Mouse (Mus musculus): ENCODE measurements at regions not wholly inside any gene's neighbourhood (a gene's known extent, or its start where the extent isn't known, plus 50 kb on each side); places are given as distances from the start of the nearest gene placed in this dataset.

DNA sequence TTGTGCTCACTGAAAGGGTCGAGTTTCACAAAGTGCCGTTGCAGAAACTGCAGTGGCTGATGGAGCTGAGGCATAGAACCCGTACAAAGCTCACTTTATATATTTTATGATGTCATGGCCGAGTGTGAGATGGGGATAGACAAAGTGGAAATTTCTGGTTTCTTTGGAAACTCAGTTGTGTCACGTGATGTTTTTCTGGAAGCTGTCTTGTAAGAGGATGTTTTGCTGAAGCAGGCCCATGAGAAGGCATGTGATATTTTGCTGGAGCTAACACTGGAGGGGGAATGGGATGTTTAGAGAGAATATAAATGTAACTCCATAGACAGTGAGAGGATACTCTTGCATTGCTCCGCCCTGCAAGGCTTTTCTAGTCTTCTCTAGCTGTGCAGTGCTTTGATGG is 311.7 kb downstream of the Tmem132b start:
- no peak for DNase-seq (ENCODE audit: inconsistent age in 2 of 2, low spot score in 1 of 2)

DNA sequence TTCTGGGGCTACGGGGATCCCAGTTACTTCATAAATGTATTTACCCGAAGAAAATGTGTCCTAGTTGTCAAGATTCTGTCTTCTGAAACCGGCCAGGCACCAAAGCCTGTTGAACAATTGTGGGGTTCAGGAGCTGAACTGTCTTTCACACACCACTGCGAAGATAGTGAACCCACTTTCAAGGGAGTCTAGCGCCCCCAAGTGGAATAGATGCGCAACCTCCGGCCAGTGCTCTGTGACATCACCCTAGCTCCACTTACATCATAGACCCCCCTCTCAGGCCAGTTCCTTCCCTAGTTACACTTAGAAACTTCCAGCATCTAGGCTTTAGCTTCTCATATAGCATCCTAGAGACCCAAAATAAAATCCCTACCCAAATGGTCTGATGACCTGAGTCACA is 318.1 kb downstream of the Tmem132b start:
- DNase-seq (ENCODE audit: inconsistent age in 2 of 2, low spot score in 1 of 2) = no peak

DNA sequence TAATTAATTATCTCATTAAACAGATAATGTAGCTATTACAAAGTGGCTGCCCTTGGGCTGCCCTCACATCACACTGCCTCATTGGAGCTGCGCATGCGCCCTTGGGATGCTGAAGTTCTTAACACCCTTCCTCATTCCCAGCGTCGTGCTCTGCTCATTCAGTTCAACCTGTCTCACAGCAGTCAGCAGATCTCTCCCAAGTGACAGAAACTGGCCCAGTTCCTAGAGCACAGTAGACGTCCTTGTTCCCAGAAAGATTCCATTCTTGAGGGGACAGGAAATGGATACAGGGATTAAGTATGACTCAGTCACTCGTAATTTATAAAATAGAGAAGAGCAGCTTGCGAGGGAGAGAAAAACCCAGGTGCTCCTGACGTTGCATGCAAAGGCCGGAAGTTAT is 344.7 kb downstream of the Tmem132b start:
- peak in 1 of 2 experiments; percentile 24 for DNase-seq (ENCODE audit: inconsistent age in 2 of 2, low spot score in 1 of 2)

DNA sequence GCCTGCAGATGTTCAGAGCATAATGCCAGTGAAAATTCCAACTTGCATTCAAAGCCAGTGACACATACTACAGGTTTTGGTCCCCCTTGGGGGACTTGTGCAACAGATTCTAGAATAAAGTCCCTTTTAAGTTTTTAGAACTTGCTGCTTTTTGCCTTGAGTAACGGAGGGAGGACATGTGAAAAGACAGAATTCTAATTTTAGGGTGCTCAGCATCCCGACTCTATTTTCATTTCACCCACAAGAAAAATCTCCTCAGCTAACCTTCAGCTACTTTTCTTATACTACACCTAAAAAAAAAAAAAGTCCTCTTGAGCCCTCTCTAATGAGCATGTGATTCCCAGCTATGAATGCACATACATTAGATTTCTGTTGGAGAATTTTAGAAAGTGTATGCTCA is 357.3 kb downstream of the Tmem132b start:
- no peak for DNase-seq (ENCODE audit: inconsistent age in 2 of 2, low spot score in 1 of 2)

DNA sequence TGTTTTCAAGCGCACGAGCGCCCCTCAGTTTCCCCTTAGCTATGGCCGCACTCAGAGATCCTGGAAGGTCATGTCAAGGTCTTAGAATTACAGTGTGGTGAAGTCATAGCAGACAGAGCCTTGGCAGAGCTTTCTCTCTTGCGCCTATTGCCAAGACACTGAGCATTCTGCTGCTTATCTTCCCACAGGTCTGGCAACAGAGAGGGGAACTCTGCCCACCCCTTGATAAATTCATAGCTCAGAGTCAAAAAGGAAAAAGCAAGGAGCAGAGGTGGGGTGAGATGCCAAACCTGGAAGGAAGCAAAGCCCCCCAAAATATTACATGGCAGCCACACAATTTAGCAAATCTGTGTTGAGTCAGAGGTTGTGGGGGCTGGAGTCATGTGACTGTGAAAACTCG is 362.3 kb downstream of the Tmem132b start:
- DNase-seq (ENCODE audit: inconsistent age in 2 of 2, low spot score in 1 of 2) = no peak

DNA sequence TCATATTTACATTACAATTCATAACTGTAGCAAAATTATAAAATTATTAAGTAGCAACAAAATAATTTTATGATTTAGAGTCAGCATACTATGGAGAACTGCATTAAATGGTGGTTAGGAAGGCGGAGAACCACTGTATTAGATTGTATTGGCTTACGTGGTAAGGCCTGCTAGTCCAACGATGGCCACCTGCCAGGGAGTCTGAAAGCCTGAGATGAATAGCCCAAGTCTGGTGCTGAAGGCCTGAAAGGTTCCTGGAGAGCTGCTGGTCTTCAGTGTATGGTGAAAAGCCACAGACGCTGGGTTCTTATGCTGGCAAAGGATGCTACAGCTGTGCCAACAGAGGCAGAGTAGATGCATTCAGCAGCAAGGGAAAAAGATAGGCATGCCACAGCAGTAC is 370.5 kb downstream of the Tmem132b start:
- DNase-seq (ENCODE audit: inconsistent age in 2 of 2, low spot score in 1 of 2) = no peak

DNA sequence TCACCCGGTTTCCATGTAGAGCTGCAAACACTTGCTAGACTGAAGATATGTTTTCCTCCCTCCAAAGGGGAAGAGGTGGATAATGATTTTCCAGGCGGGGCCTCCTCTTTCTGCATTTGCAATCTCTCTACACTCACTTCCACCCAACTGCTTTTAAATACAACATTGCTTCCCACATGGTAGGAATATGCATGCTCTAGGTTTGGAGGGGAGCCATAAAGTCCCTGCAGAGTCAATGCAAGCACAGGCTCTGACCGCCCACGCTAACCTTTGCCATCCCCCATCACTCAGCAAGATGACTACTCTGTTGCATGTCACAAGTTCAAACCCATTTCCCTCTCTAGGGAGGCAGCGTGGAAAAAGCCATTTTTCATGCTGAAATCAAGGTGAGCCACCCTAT is 372.9 kb downstream of the Tmem132b start:
- no peak for DNase-seq (ENCODE audit: inconsistent age in 2 of 2, low spot score in 1 of 2)

DNA sequence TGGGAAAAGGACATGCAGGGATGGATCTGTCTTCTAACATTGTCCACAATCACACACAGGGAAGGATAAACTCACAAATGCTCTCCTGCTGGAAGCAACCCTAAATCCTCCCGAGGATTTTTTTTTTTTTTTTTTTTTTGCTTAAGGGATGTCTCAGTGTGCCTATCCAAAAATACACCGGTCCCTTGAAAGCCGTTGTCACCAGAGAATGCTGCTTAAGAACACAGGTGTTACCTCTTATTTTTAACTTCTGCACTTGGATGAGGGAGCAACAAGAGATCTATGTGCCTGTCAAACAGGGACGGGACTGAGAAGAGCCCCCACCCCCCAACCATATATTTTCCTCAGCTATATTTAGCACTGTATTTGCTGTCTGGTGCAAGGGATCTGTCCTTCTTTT is 375.8 kb downstream of the Tmem132b start:
- DNase-seq (ENCODE audit: inconsistent age in 2 of 2, low spot score in 1 of 2) = no peak

DNA sequence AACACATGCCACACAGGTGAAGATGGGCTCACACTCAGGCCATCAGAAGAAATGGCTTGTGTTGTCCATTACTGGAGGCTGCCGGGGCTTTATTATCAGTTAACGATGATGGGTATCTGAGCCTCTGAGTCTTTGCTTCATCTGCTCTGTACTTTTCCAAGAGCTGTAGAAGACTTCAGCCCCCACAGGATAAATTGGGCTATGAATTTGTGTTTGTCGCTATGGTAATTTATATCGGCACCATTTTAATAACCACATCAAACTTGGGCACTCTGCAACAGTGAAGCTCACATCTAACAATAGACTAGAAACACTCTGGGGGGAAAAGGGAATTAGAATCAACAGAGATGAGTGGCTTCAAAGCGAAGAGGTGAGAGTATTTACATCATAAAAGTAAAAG is 376.3 kb downstream of the Tmem132b start:
- no peak for DNase-seq (ENCODE audit: inconsistent age in 2 of 2, low spot score in 1 of 2)

DNA sequence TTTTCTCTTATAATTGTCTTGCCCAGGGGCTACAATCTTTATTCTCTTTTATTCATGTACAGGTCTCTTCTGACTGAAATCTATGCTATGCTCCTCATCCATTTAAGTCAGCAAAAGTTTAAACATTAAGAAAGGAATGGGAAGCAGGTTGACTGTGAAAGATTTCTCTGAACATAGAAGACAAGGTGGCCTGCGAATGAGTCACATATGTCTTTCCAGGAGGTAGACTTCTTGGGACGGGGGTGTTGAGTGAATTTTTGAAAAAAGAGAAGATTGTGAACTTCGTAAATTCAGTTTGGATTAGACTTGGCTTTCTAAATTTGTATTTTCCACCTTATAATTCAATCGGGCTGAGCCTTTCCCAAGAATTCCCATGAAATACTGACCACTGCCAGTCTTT is 384.3 kb downstream of the Tmem132b start:
- DNase-seq (ENCODE audit: inconsistent age in 2 of 2, low spot score in 1 of 2) = no peak

DNA sequence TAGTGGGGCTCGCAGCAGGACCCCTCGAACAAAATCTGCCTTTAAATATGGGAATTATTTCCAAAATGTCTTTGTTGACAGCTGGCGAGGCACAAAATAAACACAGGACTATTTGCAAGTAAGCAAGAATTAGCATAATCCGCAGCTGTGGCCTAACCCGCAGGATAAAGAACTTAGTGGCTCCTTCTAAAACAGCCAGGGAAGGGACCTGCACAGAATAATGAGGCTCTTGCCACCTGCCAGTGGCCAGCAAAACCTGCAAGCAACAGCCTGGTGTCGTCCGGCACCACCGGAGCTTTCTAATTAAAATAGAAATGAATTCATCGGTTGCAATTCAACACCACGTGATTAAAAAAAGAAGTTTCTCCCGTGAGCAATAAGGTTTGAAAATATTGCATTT is 389.4 kb downstream of the Tmem132b start:
- DNase-seq (ENCODE audit: inconsistent age in 2 of 2, low spot score in 1 of 2) = no peak

DNA sequence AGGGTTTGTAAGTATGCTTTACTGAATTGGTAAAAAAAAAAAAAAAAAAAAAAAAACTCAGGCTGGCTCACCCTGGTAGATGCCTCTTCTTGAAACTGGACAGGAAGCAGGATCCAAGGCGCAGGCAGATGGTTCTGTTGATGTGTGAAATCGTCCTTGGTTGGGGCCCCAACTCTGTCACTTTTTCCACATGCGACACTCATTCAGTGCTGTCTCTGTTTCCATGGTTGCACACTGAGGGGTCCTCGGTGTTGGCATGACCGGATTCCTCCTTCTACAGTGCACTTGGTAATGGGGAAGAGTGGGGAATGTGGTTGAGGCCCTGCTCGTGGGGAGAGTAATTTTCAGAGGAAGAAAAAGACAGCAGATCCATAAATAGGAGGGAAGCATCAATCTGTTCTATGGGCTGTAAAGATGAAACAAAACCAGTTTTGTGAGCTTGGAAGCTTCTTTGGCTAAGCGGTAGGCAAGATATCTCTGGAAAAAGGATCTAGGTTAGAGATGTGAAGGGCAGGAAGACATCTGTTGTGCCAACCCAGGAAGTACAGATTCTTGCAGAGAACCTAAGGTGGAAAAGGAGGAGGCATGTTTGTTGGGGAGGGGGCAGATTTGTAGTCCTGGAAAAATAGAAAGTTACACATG is 394.4 kb downstream of the Tmem132b start:
- no peak for DNase-seq (ENCODE audit: inconsistent age in 2 of 2, low spot score in 1 of 2)

DNA sequence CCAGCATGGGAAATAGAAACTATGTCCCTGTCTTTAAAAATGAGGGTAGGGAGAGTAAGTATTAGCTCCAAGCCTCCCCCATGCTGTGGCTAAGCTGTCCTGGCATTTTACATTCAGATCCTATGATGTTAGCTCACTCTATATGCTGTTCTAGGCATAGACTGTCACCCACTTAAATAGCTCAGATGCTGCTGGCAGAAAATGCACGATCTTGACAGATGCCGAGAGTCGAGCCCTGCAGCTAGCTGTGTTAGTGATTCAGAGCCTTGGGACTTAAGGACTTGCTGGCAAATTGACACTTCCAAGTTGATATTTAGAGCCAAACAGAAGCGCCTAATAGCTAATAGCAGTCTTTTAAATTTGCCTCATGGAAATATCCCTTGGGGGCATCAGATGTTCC is 399.9 kb downstream of the Tmem132b start:
- no peak for DNase-seq (ENCODE audit: inconsistent age in 2 of 2, low spot score in 1 of 2)

DNA sequence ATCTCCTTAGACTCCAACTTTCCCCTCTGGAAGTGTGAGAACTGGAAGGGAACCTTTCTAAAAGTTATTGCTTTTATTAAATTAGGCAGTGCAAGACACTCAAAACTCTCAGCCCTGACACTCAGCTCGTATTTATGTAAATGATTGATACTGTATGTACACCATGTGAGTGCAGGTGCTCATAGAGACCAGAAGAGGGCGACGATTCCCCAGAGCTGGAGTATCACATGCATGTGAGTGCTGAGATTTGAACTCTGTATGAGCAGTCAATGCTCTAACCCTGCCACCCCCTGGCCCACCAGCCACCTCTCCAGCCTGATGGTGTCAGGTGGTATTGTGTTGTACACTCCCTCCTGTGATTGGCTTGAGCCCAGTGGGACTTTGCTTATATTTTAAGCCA is 407.8 kb downstream of the Tmem132b start:
- no peak for DNase-seq (ENCODE audit: inconsistent age in 2 of 2, low spot score in 1 of 2)

DNA sequence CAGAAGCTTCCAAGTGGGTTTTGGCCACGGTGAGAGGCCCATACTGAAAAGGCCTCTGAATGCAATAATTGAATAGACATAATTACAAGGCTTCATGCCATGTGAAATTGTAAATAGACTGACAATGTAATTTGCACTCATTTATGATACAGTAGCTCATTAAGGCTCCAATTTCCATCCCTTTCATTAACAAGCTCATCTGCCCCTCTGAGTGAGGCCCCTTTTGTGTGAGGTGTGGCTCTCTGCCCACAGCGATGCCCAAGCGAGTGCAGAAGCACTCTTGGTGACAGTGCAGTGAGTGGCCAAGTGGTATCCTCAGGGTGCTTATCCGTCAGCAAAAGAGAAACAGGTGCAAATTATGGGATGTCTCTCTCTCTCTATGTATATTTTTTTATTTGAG is 415.2 kb downstream of the Tmem132b start:
- no peak for DNase-seq (ENCODE audit: inconsistent age in 2 of 2, low spot score in 1 of 2)

DNA sequence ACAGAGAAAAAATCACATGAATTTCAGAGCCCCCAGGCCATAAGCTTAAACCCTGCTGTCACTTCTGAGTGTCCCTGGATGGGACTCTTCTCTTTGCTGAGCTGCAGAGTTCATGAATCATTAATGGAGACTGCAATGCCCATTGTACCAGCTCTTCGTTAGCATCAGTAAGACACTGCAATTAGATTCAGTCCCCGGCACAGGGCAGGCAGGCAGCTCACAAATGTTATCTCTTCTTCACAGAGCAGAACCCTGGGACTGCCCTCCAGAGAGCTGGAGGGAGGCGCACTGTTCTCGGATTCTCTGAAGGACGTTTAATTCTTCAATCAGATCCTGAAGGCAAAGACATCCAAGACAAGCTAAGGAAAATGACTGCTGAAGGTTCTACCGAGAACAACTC is 420.1 kb downstream of the Tmem132b start:
- DNase-seq (ENCODE audit: inconsistent age in 2 of 2, low spot score in 1 of 2) = no peak

DNA sequence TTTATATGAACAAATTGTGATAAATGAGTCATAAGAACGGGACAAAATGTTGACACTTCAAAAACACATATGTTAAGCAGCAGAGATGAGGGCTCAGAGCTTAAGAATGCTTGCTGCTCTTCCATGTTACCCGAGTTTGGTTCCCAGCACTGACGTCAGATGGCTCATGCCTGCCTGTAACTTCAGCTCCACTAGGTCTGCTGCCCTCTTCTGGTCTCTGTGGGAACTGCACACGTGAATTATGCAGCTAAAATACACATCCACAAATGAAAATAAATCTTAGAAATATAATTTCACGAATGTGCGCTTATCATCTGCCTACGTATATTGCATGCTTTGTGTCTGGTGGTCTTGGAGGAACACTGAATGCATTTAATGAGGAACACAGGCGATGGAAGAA is 432.5 kb downstream of the Tmem132b start:
- DNase-seq (ENCODE audit: inconsistent age in 2 of 2, low spot score in 1 of 2) = peak in 1 of 2 experiments; percentile 39

DNA sequence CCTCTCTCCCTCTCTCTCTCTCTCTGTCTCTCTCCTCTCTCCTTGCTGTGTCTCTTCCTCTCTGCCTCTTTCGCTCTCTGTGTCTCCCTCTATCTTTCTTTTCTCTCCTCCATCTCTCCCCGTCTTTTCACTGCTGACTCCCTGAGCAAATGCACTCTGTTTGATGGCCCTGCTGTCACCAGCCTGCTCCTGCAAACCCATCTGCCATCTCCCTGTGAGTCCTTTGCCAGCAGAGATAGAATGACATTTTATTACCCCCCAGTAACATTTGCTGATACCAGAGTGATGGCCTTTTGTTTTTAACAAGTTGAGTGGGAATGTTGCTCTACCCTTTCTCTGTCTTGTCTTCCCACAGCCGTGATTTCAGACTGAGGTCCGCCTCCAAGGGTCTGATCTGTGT is 436.6 kb downstream of the Tmem132b start:
- DNase-seq (ENCODE audit: inconsistent age in 2 of 2, low spot score in 1 of 2) = no peak

DNA sequence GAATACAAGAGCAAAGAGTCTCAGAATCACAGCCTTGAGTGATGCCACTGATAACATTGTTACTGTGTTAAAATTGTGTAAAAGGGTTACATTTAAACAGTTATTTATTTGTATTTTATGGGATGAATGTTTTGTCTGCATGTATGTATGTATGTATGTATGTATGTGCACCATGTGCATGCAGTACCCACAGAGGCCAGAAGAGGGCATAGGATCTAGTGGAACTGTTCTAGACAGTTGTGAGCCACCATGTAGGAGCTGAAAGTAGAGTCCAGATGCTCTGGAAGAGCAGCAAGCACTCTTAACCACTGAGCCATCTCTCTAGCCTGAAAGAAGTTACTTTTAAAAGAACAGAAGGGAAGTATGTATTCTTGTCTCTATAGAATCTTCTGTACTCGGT is 442.5 kb downstream of the Tmem132b start:
- DNase-seq (ENCODE audit: inconsistent age in 2 of 2, low spot score in 1 of 2) = no peak

DNA sequence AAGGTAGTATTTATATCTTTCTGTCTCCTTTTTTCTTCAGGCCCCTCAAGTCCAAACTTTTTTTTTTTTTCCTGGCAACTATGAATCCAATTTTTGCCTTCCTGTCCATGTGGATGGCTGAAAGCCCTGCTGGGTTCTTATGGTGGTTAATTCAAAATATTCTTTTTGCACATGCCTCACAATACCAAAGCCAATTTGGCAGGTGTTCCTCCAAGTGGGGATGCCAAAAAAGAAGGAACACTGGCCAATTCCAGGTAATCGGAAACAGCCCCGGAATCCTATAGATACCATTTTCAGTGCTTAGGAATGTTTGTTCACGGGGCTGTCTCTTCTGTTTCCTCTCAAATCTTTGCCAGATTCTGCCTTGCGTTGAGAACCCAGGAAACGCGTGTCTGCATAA is 448.2 kb downstream of the Tmem132b start:
- DNase-seq (ENCODE audit: inconsistent age in 2 of 2, low spot score in 1 of 2) = no peak

DNA sequence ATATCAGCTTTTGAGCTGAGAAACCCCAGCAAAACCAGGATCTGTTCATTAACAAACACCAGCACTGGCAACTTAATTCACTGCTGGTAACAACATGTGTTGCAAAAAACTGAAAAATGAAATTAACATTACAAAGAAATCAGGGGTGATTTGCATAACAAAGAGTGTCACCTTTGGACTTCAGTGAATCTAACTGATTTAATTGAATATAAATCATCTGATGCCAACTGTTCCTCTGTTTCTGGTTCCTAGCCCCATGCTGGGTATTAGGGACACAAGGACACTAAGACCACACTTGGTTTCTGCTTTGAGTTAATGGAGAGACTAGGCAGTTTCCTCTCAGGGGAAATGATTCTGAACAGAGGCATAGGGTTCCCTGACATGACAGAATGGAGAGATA is 453.8 kb downstream of the Tmem132b start:
- DNase-seq (ENCODE audit: inconsistent age in 2 of 2, low spot score in 1 of 2) = no peak

DNA sequence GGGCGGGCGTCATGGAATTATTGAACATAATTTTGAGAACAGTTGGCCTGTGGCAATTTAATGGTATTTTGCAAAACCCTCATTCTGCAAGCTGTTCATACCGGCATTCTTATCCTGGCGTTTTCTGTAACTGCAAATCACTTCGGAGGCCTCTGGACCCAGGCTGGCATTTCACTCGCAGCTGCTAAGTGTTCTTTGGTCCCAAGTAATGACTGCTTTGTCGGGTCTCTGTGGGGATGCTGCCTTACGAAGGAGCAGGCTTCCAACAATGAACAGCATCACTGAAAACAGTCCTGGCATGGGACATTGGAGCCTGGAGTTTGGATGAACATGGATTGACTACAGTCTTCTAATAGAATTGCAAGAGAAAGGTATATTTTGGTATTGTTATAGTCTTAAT is 465.6 kb downstream of the Tmem132b start:
- DNase-seq (ENCODE audit: inconsistent age in 2 of 2, low spot score in 1 of 2) = no peak

DNA sequence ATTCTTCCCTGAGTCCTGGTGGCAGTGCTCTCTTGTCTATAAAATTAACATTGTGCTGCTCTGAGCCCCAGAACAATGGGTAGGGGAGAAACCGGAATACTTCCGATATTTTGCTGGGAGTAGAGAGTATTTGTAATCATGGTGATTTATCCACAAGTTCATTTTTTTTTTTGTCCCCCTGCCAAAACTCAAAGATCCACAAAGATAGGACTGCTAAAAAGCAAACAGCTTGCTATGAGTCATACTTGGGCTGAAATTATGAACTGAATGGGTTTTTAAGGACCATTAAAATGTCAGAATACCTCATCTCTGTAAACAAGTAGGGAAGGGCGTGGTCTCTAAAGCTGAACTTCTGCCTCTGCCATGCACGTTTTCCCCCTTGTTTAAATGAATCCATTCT is 476.3 kb downstream of the Tmem132b start:
- no peak for DNase-seq (ENCODE audit: inconsistent age in 2 of 2, low spot score in 1 of 2)

DNA sequence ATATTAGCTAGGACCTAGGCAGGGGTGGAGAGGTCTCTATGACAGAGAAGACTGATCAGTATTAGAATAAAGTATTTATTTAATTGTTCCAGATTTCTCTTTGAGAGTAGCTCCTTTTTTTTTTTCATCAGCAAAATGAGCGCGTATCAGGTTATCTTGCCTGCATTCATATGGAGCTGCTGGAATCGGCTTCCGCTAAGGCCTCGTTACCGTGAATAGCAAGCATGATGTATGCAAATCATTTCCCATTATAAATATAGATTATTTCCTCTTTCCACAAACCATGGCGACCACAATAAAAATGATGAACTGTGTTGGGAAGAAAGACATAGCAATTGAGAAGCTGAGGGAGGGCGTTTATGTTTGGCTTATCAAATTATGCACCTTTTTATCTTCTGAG is 476.7 kb downstream of the Tmem132b start:
- DNase-seq (ENCODE audit: inconsistent age in 2 of 2, low spot score in 1 of 2) = no peak

Data from adrenal gland, adult (tissue).